Mouse (Mus musculus) myocyte (in vitro differentiated cells): ENCODE results near the gene Ap5z1. TPM values are rescaled to one million over a fixed set of nuclear protein-coding genes. Genes with fewer than 3 reads are reported as not detected.

Source experiments
- H3K27me3 ChIP-seq: one replicate; pipeline ENCODE4 v1.6.1; 2011; ENCODE audit not compliant: control insufficient read depth, insufficient read depth, insufficient read length
- H3K36me3 ChIP-seq: one replicate; pipeline ENCODE4 v1.6.1; 2011; ENCODE audit not compliant: control insufficient read depth, insufficient read depth
- H3K4me2 ChIP-seq: one replicate; pipeline ENCODE4 v1.6.1; 2011; ENCODE audit warnings: low read depth, control low read depth
- H3K4me3 ChIP-seq: one replicate; pipeline ENCODE4 v1.5.1; 2011; ENCODE audit warnings: mild to moderate bottlenecking, control low read depth, moderate library complexity
- H3K79me2 ChIP-seq: one replicate; pipeline ENCODE4 v1.6.1; 2011; ENCODE audit not compliant: control insufficient read depth, insufficient read depth
- H3ac ChIP-seq: one replicate; pipeline ENCODE4 v1.6.1; 2011; ENCODE audit not compliant: control insufficient read depth, insufficient read length
- CEBPB ChIP-seq: IDR thresholded peaks from 2 replicates; pipeline ENCODE4 v1.6.1; 2011; ENCODE audit warnings: mild to moderate bottlenecking, moderate library complexity; ENCODE audit not compliant: poor library complexity, insufficient read depth, severe bottlenecking
- E2F4 ChIP-seq: IDR thresholded peaks from one replicate; pipeline ENCODE4 v1.6.1; 2011; ENCODE audit warnings: mild to moderate bottlenecking, control low read depth, moderate library complexity; ENCODE audit not compliant: insufficient read depth
- MAX ChIP-seq: IDR thresholded peaks from one replicate; pipeline ENCODE4 v1.6.1; 2011; ENCODE audit warnings: low read depth, mild to moderate bottlenecking, control low read depth
- MYOD1 ChIP-seq, 3 experiments: IDR thresholded peaks; one replicate each; pipeline ENCODE4 v1.6.1; 2011; ENCODE audit warnings: control low read depth in 2 of 3, low read depth in 2 of 3, mild to moderate bottlenecking in 2 of 3, moderate library complexity in 1 of 3; ENCODE audit not compliant: insufficient read length in 2 of 3, control insufficient read depth in 1 of 3
- MYOG ChIP-seq, 3 experiments: IDR thresholded peaks; one replicate each; pipeline ENCODE4 v1.6.1; 2011; ENCODE audit warnings: control low read depth in 2 of 3, low read depth in 2 of 3, mild to moderate bottlenecking in 2 of 3; ENCODE audit not compliant: insufficient read length in 2 of 3, control insufficient read depth in 1 of 3, insufficient read depth in 1 of 3
- POLR2A ChIP-seq: IDR thresholded peaks from one replicate; pipeline ENCODE4 v1.6.1; 2011; ENCODE audit warnings: low read depth, mild to moderate bottlenecking, control low read depth, moderate library complexity; ENCODE audit not compliant: insufficient read length
- POLR2AphosphoS2 ChIP-seq: IDR thresholded peaks from one replicate; pipeline ENCODE4 v1.6.1; 2011; ENCODE audit warnings: low read depth, control low read depth; ENCODE audit not compliant: insufficient read length
- REST ChIP-seq: IDR thresholded peaks from one replicate; pipeline ENCODE4 v1.6.1; 2011; ENCODE audit warnings: mild to moderate bottlenecking, control low read depth, moderate library complexity; ENCODE audit not compliant: insufficient read depth, insufficient read length
- SRF ChIP-seq: IDR thresholded peaks from one replicate; pipeline ENCODE4 v1.6.1; 2011; ENCODE audit warnings: low read depth; ENCODE audit not compliant: control insufficient read depth, insufficient read length
- TCF12 ChIP-seq: IDR thresholded peaks from one replicate; pipeline ENCODE4 v1.6.1; 2011; ENCODE audit warnings: mild to moderate bottlenecking, control low read depth; ENCODE audit not compliant: poor library complexity, insufficient read depth, severe bottlenecking
- TCF3 ChIP-seq: IDR thresholded peaks from one replicate; pipeline ENCODE4 v1.6.1; 2011; ENCODE audit warnings: low read depth, control low read depth; ENCODE audit not compliant: insufficient read length
- USF1 ChIP-seq: IDR thresholded peaks from one replicate; pipeline ENCODE4 v1.6.1; 2011; ENCODE audit warnings: low read depth, mild to moderate bottlenecking, control low read depth, moderate library complexity
- polyA plus RNA-seq: library from polyadenylated mRNA; unstranded; fragments of >200 nt; fragmentation: generic; extraction: Trizol; gene quantifications from one replicate; pipeline ENCODE4 v1.2.1, GENCODE M21; 2012; ENCODE audit warnings: missing spikeins

Ap5z1 gene
- polyA plus RNA-seq, 1 experiment: 9.8 TPM

GRCm38 (mm10) chr5:142463011-142463410, 733 bp upstream of the Ap5z1 start:
- TF ChIP-seq MYOD1 (IDR thresholded peaks at IDR 0.05; ENCODE audit: control insufficient read depth in 1 of 3, insufficient read length in 2 of 3, low read depth in 2 of 3): no peak
- H3K4me3 ChIP-seq: peak overlapping the region; percentile 51

GRCm38 (mm10) chr5:142468375-142468774, 4.6 kb downstream of the Ap5z1 start:
- H3K4me2 ChIP-seq: no peak overlapping the region
- no peaks in the 10 kb centered on the region for H3K79me2 ChIP-seq
- no peaks in the 10 kb centered on the region for H3K36me3 ChIP-seq
- H3K27me3 ChIP-seq: no peaks in the 10 kb centered on the region
- H3ac ChIP-seq: no peak overlapping the region
- TF ChIP-seq CEBPB (no peak), USF1 (no peak), SRF (no peak), POLR2AphosphoS2 (no peak), TCF12 (no peak), MYOG (IDR thresholded peaks at IDR 0.05; ENCODE audit: control insufficient read depth in 1 of 3, insufficient read depth in 1 of 3, insufficient read length in 2 of 3, low read depth in 2 of 3) (no peak), MYOD1 (IDR thresholded peaks at IDR 0.05; ENCODE audit: control insufficient read depth in 1 of 3, insufficient read length in 2 of 3, low read depth in 2 of 3) (no peak), E2F4 (no peak), REST (no peak), MAX (no peak), TCF3 (no peak), POLR2A (no peak)
- no peak overlapping the region for H3K4me3 ChIP-seq

More at GRCm38 (mm10) chr5:142463011-142463410, 733 bp upstream of the Ap5z1 start:
- H3ac ChIP-seq: no peak overlapping the region
- H3K36me3 ChIP-seq: no peaks in the 10 kb centered on the region
- no peaks in the 10 kb centered on the region for H3K27me3 ChIP-seq
- no peaks in the 10 kb centered on the region for H3K79me2 ChIP-seq
- peak overlapping the region; percentile 87 for H3K4me2 ChIP-seq

DNA sequence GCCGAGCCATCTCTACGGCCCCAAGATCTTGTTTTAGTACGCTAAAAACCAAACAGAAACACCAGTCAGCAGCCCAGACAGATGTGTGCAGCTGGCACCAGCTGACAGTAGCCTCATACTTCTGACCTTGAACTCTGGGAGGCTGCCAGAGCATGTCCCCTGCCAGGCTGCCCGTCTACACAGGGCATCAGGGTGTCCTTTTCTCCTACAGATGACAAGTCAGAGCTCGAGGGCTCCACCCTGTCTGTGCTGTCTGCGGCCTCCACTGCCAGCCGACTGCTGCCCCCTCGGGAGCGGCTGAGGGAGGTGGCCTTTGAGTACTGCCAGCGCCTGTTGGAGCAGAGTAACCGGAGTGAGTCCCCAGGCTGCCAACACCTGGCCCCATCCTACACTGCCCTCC, 6.1 kb downstream of the Ap5z1 start:
- H3ac ChIP-seq: no peak overlapping the region
- H3K27me3 ChIP-seq: no peaks in the 10 kb centered on the region
- H3K4me2 ChIP-seq: no peak overlapping the region
- H3K36me3 ChIP-seq: no peaks in the 10 kb centered on the region
- H3K4me3 ChIP-seq: no peak overlapping the region
- TF ChIP-seq POLR2AphosphoS2: no peak
- no peaks in the 10 kb centered on the region for H3K79me2 ChIP-seq

GRCm38 (mm10) chr5:142473696-142474095, 10.0 kb downstream of the Ap5z1 start:
- TF ChIP-seq CEBPB (no peak), TCF3 (no peak), MYOG (IDR thresholded peaks at IDR 0.05; ENCODE audit: control insufficient read depth in 1 of 3, insufficient read depth in 1 of 3, insufficient read length in 2 of 3, low read depth in 2 of 3) (no peak), MAX (no peak), TCF12 (no peak), E2F4 (no peak), POLR2A (no peak), MYOD1 (IDR thresholded peaks at IDR 0.05; ENCODE audit: control insufficient read depth in 1 of 3, insufficient read length in 2 of 3, low read depth in 2 of 3) (no peak), REST (no peak), SRF (no peak), POLR2AphosphoS2 (no peak), USF1 (no peak)

DNA sequence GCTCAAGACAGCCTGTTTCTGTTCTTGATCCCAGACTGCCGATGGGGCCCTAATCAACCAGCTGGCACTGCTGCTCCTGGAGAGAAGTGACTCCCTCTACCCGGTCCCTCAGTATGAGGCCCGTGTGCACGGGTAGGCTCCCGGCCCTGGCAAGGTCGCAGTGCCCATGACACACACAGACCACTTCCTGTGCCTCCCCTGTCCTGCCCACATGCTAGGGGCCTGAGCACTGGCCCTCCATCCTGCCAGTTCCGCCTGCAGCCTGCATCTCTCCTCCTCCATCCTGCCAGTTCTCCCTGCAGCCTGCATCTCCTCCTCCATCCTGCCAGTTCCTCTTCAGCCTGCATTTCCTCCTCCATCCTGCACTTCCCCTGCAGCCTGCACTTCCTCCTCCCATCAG, 11.9 kb downstream of the Ap5z1 start:
- TF ChIP-seq REST (no peak), E2F4 (no peak), MAX (no peak), TCF12 (no peak), POLR2AphosphoS2 (no peak), USF1 (no peak), SRF (no peak), TCF3 (no peak), MYOG (IDR thresholded peaks at IDR 0.05; ENCODE audit: control insufficient read depth in 1 of 3, insufficient read depth in 1 of 3, insufficient read length in 2 of 3, low read depth in 2 of 3) (no peak), MYOD1 (IDR thresholded peaks at IDR 0.05; ENCODE audit: control insufficient read depth in 1 of 3, insufficient read length in 2 of 3, low read depth in 2 of 3) (no peak), CEBPB (no peak), POLR2A (no peak)
- H3K4me2 ChIP-seq: no peak overlapping the region
- H3K36me3 ChIP-seq: no peaks in the 10 kb centered on the region
- no peaks in the 10 kb centered on the region for H3K27me3 ChIP-seq
- H3K4me3 ChIP-seq: no peak overlapping the region
- H3ac ChIP-seq: no peak overlapping the region
- H3K79me2 ChIP-seq: no peaks in the 10 kb centered on the region

More at GRCm38 (mm10) chr5:142473696-142474095, 10.0 kb downstream of the Ap5z1 start:
- Histone ChIP-seq H3K27me3 (no peaks in the 10 kb centered on the region), H3ac (no peak overlapping the region), H3K79me2 (no peaks in the 10 kb centered on the region), H3K36me3 (no peaks in the 10 kb centered on the region), H3K4me3 (no peak overlapping the region), H3K4me2 (no peak overlapping the region)
